In genomic region chr14:100459601-100460290, GRCm38 (mm10) we compare ENCODE assay signal across 7 mouse cellular contexts.
DNase-seq lines count a peak whose midpoint lies in the region; ATAC-seq and TF ChIP-seq lines count a peak whose summit lies in the region.

No protein-coding gene starts in this region.

- no peaks in the 10 kb centered on the region for H3K27me3 ChIP-seq in E14TG2a.4 (ENCODE audit: insufficient read depth, low read length)
- H3K27me3 ChIP-seq in limb, embryonic 12.5 days: no peaks in the 10 kb centered on the region
- H3K27me3 ChIP-seq in stomach, postnatal 0 days (ENCODE audit: control insufficient read depth, insufficient read depth, low read length): no peaks in the 10 kb centered on the region

- intact Hi-C loops in heart, postnatal 14 days (cut with DNase I): loop anchor here (5.0 to 10.0 kb wide), 3 partner anchors 172 to 525 kb away; no protein-coding TSS in a partner anchor

- H3K4me1 ChIP-seq in E14TG2a.4 (replicated peaks; ENCODE audit: low read depth, low read length): peaks cover 47% of the 10 kb centered on the region
- H3K4me1 ChIP-seq in limb, embryonic 12.5 days (replicated peaks): peaks cover 46% of the 10 kb centered on the region
- peaks cover 2% of the 10 kb centered on the region; the same call in 1 of the 2 replicates for H3K4me1 ChIP-seq in stomach, postnatal 0 days (replicated peaks; ENCODE audit: control insufficient read depth, insufficient read depth)

- peak; percentile 32 for DNase-seq in CD4-positive helper T cell, adult 2 months (ENCODE audit: low read depth, low spot score)
- peak; percentile 81 for DNase-seq in forelimb bud, embryonic 11.5 days (ENCODE audit: low read depth, low spot score)
- no peak for DNase-seq in stomach, postnatal 0 days (ENCODE audit: low spot score)
- no peak for DNase-seq in Muller cell, postnatal 12 days (ENCODE audit: inconsistent ontology term)
- no peak for DNase-seq in heart, postnatal 14 days

- peak overlapping the region; percentile 39; the same call in 1 of the 2 replicates for H3K4me3 ChIP-seq in E14TG2a.4 (replicated peaks; ENCODE audit: low read length)
- H3K4me3 ChIP-seq in limb, embryonic 12.5 days (replicated peaks): no peak overlapping the region
- H3K4me3 ChIP-seq in stomach, postnatal 0 days (ENCODE audit: low read depth, low read length): no peak overlapping the region

- no peaks in the 10 kb centered on the region for H3K9me3 ChIP-seq in E14TG2a.4 (ENCODE audit: low read length)
- no peaks in the 10 kb centered on the region for H3K9me3 ChIP-seq in limb, embryonic 12.5 days
- H3K9me3 ChIP-seq in stomach, postnatal 0 days (ENCODE audit: control insufficient read depth, low read length): no peaks in the 10 kb centered on the region

- no peaks in the 10 kb centered on the region for H3K36me3 ChIP-seq in E14TG2a.4 (ENCODE audit: insufficient read depth, low read length)
- H3K36me3 ChIP-seq in limb, embryonic 12.5 days: no peaks in the 10 kb centered on the region
- no peaks in the 10 kb centered on the region for H3K36me3 ChIP-seq in stomach, postnatal 0 days (ENCODE audit: control insufficient read depth, insufficient read depth, low read length)

- peak overlapping the region; percentile 76 for H3K27ac ChIP-seq in limb, embryonic 12.5 days
- no peak overlapping the region for H3K27ac ChIP-seq in stomach, postnatal 0 days (replicated peaks)

- WGBS in limb, embryonic 12.5 days: 16% methylated on average over 8 of the region's 8 CpGs
- WGBS in stomach, postnatal 0 days: 34% methylated on average over 8 of the region's 8 CpGs

- peak overlapping the region; percentile 49 for H3K4me2 ChIP-seq in limb, embryonic 12.5 days
- H3K4me2 ChIP-seq in stomach, postnatal 0 days (replicated peaks; ENCODE audit: low read depth): peak overlapping the region; percentile 40

- TF ChIP-seq CTCF in E14TG2a.4 (conservative IDR thresholded peaks at IDR 0.05; ENCODE audit: low read length): no peak
- TF ChIP-seq CTCF in stomach, postnatal 0 days (IDR thresholded peaks at IDR 0.05; ENCODE audit: low read depth): no peak

- TF ChIP-seq EP300 in stomach, postnatal 0 days (optimal IDR thresholded peaks at IDR 0.05): no peak

- no peak for ATAC-seq in limb, embryonic 12.5 days (ENCODE audit: insufficient number of reproducible peaks, insufficient read depth, low FRiP score, low TSS enrichment, low read depth)
- ATAC-seq in stomach, postnatal 0 days (ENCODE audit: low FRiP score, low TSS enrichment): no peak; the same call in 1 of the 2 replicates

- H3K9ac ChIP-seq in limb, embryonic 12.5 days (replicated peaks): 0 out of 2 replicates have a peak overlapping the region, but pooled peaks have one; percentile 9
- no peak overlapping the region for H3K9ac ChIP-seq in stomach, postnatal 0 days (ENCODE audit: low read length)

Comparison
In these comparisons a context has a peak if more than half of its experiments do, and no peak if none do; other contexts are left out.
1. DNase-seq: peak in CD4-positive helper T cell, adult 2 months (single experiment) and forelimb bud, embryonic 11.5 days (single experiment); none in stomach, postnatal 0 days (single experiment), Muller cell, postnatal 12 days (single experiment) and heart, postnatal 14 days (0 of 2).